Comparison of ENCODE assay signal across 9 mouse cellular contexts in genomic region chr6:85153970-85154540, GRCm38 (mm10). TPM values are rescaled to one million over a fixed set of nuclear protein-coding genes. Genes with fewer than 3 reads are reported as not detected.
A peak's percentile ranks its signal among the peaks of the same experiment; 100 is the strongest.
DNase-seq lines count a peak whose midpoint lies in the region; ATAC-seq and TF ChIP-seq lines count a peak whose summit lies in the region.
"Had no signal": no experiment of that assay in that cellular context is flagged by ENCODE, and none has a peak within 500 bp of the region (broad histone marks: within the 10 kb centered on the region; RNA-seq: fewer than 3 reads in every experiment).

No protein-coding gene starts in this region.

- no peak overlapping the region for H3K4me2 ChIP-seq in forebrain, embryonic 11.5 days (ENCODE audit: low read depth, low read length, severe bottlenecking)
- no peak overlapping the region for H3K4me2 ChIP-seq in lung, embryonic 14.5 days

- TF ChIP-seq CTCF in E14TG2a.4 (conservative IDR thresholded peaks at IDR 0.05; ENCODE audit: low read length): peak; percentile 52
- peak; percentile 74 for TF ChIP-seq CTCF in brain, embryonic 14.5 days (IDR thresholded peaks at IDR 0.05; ENCODE audit: borderline replicate concordance, extremely low read depth, insufficient read depth, insufficient read length)
- TF ChIP-seq CTCF in lung, embryonic 14.5 days (IDR thresholded peaks at IDR 0.05; ENCODE audit: low read depth): peak; percentile 84

- H3K4me1 ChIP-seq in E14TG2a.4 (replicated peaks; ENCODE audit: low read depth, low read length): peaks cover 16% of the 10 kb centered on the region
- peaks cover 4% of the 10 kb centered on the region; the same call in 1 of the 2 replicates for H3K4me1 ChIP-seq in forebrain, embryonic 11.5 days (replicated peaks; ENCODE audit: control insufficient read depth, insufficient read depth, low read length)
- H3K4me1 ChIP-seq in lung, embryonic 14.5 days (ENCODE audit: insufficient read depth): no peaks in the 10 kb centered on the region

- no peak for TF ChIP-seq POLR2A in brain, embryonic 14.5 days (IDR thresholded peaks at IDR 0.05; ENCODE audit: borderline replicate concordance, extremely low read depth, insufficient read depth, insufficient read length, poor library complexity, severe bottlenecking)

- H3K36me3 ChIP-seq in E14TG2a.4 (ENCODE audit: insufficient read depth, low read length): no peaks in the 10 kb centered on the region
- H3K36me3 ChIP-seq in forebrain, embryonic 11.5 days (ENCODE audit: control insufficient read depth, insufficient read depth, low read length): no peaks in the 10 kb centered on the region
- H3K36me3 ChIP-seq in lung, embryonic 14.5 days (ENCODE audit: insufficient read depth): no peaks in the 10 kb centered on the region
- H3K36me3 ChIP-seq: heart, embryonic 13.5 days had no signal

- peaks cover 10% of the 10 kb centered on the region for H3K9me3 ChIP-seq in E14TG2a.4 (ENCODE audit: low read length)
- H3K9me3 ChIP-seq in forebrain, embryonic 11.5 days (ENCODE audit: control insufficient read depth, low read length): no peaks in the 10 kb centered on the region
- no peaks in the 10 kb centered on the region for H3K9me3 ChIP-seq in lung, embryonic 14.5 days (ENCODE audit: low read depth, low read length)
- H3K9me3 ChIP-seq: heart, embryonic 13.5 days had no signal

- no peak overlapping the region for H3K4me3 ChIP-seq in E14TG2a.4 (replicated peaks; ENCODE audit: low read length)
- no peak overlapping the region for H3K4me3 ChIP-seq in forebrain, embryonic 11.5 days (ENCODE audit: low read depth, low read length)
- no peak overlapping the region for H3K4me3 ChIP-seq in lung, embryonic 14.5 days (ENCODE audit: low read depth, low read length)

- no peak overlapping the region for H3K27ac ChIP-seq in forebrain, embryonic 11.5 days (ENCODE audit: low read depth, low read length)
- H3K27ac ChIP-seq in lung, embryonic 14.5 days (ENCODE audit: low read depth): no peak overlapping the region
- H3K27ac ChIP-seq: heart, embryonic 13.5 days had no signal

- H3K9ac ChIP-seq in forebrain, embryonic 11.5 days (ENCODE audit: low read length): no peak overlapping the region
- no peak overlapping the region for H3K9ac ChIP-seq in lung, embryonic 14.5 days

- peak; percentile 69 for ATAC-seq in forebrain, embryonic 11.5 days (replicated peaks; ENCODE audit: low FRiP score)
- ATAC-seq in hematopoietic stem cell, adult 5-6 weeks (replicated peaks in 1 of 2; ENCODE audit: insufficient read depth in 1 of 2, low FRiP score in 2 of 2, low TSS enrichment in 1 of 2, low read depth in 1 of 2, poor library complexity in 2 of 2, severe bottlenecking in 2 of 2): peak; percentile 81 to 91
- ATAC-seq in lung, embryonic 14.5 days (ENCODE audit: insufficient read depth): peak; percentile 56; the same call in 1 of the 2 replicates

- peaks cover 8% of the 10 kb centered on the region; the same call in 1 of the 2 replicates for H3K27me3 ChIP-seq in E14TG2a.4 (ENCODE audit: insufficient read depth, low read length)
- H3K27me3 ChIP-seq in forebrain, embryonic 11.5 days (ENCODE audit: control insufficient read depth, insufficient read depth, low read length): no peaks in the 10 kb centered on the region
- no peaks in the 10 kb centered on the region for H3K27me3 ChIP-seq in lung, embryonic 14.5 days (ENCODE audit: insufficient read depth, low read length)
- H3K27me3 ChIP-seq: heart, embryonic 13.5 days had no signal

- 7% methylated on average over 9 of the region's 9 CpGs for WGBS in forebrain, embryonic 11.5 days
- WGBS in lung, embryonic 14.5 days: 8% methylated on average over 9 of the region's 9 CpGs

- peak; percentile 95 for DNase-seq in brain, embryonic 14.5 days (ENCODE audit: low read depth)
- DNase-seq in forebrain, embryonic 11.5 days (ENCODE audit: low spot score): peak; percentile 84
- peak; percentile 57 to 86 for DNase-seq in layer of hippocampus, adult 18-20 months (ENCODE audit: low spot score in 2 of 2)
- DNase-seq in lung, embryonic 14.5 days: peak; percentile 93
- DNase-seq in ovary, postnatal 14 days (ENCODE audit: low spot score): peak; percentile 46
- DNase-seq in thymus, postnatal 36 days: peak; percentile 62 to 66

RNA-seq across cellular contexts. Expression of gene Spr, which starts 16.5 kb away (rescaled TPM):
- polyA plus RNA-seq in brain, embryonic 14.5 days (2012; rRNA removed): 8.0 and 10.5 TPM in 2 replicates
- 65.3 and 74.2 TPM in 2 replicates for polyA plus RNA-seq in forebrain, embryonic 11.5 days (2014; fragmentation: Nextera tagmentation; extraction: Ambion mirVana)
- 26.1 and 31.2 TPM in 2 replicates for total RNA-seq in hematopoietic stem cell, adult 5-6 weeks (2017)
- 10 to 100 TPM; 54.5 to 55.2 TPM for total RNA-seq in layer of hippocampus, adult 18-20 months (2021)
- 83.3 and 90.9 TPM in 2 replicates for polyA plus RNA-seq in lung, embryonic 14.5 days (2014; fragmentation: Nextera tagmentation; extraction: Ambion mirVana)

RNA-seq across cellular contexts. Expression of gene Emx1, which starts 33.2 kb away (rescaled TPM):
- 13.9 and 69.3 TPM in 2 replicates for polyA plus RNA-seq in brain, embryonic 14.5 days (2012; rRNA removed)
- 63.5 and 67.2 TPM in 2 replicates for polyA plus RNA-seq in forebrain, embryonic 11.5 days (2014; fragmentation: Nextera tagmentation; extraction: Ambion mirVana)
- not detected in 2 replicates for total RNA-seq in hematopoietic stem cell, adult 5-6 weeks (2017)
- total RNA-seq in layer of hippocampus, adult 18-20 months (2021): 10 to 100 TPM; 17.0 to 19.3 TPM
- polyA plus RNA-seq in lung, embryonic 14.5 days (2014; fragmentation: Nextera tagmentation; extraction: Ambion mirVana): 0.23 TPM in 1 of 2 replicates, not detected in the other
- polyA plus RNA-seq: heart, embryonic 13.5 days had no signal

Comparison
In these comparisons a context has a peak if more than half of its experiments do, and no peak if none do; other contexts are left out.
1. RNA of gene Emx1, which starts 33.2 kb away (polyA plus RNA-seq): 63.5 to 67.2 TPM in forebrain, embryonic 11.5 days and 13.9 to 69.3 TPM in brain, embryonic 14.5 days; 0.23 TPM in lung, embryonic 14.5 days; every median in the first group is over 10 times any median in the second.
2. Peak in every context shown above with its lines, with median percentiles within 50 percentile points of each other: CTCF ChIP-seq, DNase-seq and ATAC-seq.